Mouse (Mus musculus): ENCODE data around the gene Dgka. TPM values are rescaled to one million over a fixed set of nuclear protein-coding genes. Genes with fewer than 3 reads are reported as not detected.
A peak's percentile ranks its signal among the peaks of the same experiment; 100 is the strongest.

Dgka gene
- polyA plus RNA-seq (2014; fragmentation: Nextera tagmentation; extraction: Ambion mirVana), result 3.8 and 4.5 TPM in 2 replicates

GRCm38 (mm10) chr10:128744680-128745601 lies at the start of gene Dgka:
TSS of gene Dgka (minus strand) at chr10:128744855.
- DNase-seq (ENCODE audit: low spot score), result peak; percentile 42
- Histone ChIP-seq H3K4me1 (ENCODE audit: control insufficient read depth, insufficient read depth, low read length) (peaks cover 20% of the 10 kb centered on the region), H3K36me3 (ENCODE audit: control insufficient read depth, insufficient read depth, low read length) (no peaks in the 10 kb centered on the region), H3K4me2 (ENCODE audit: low read length) (peak within 1 kb of the TSS; percentile 93), H3K4me3 (ENCODE audit: low read depth, low read length) (peak within 1 kb of the TSS; percentile 52), H3K9me3 (replicated peaks; ENCODE audit: control insufficient read depth, low read length) (no peaks in the 10 kb centered on the region), H3K27me3 (replicated peaks; ENCODE audit: control insufficient read depth, insufficient read depth, low read length) (peaks cover 29% of the 10 kb centered on the region), H3K27ac (ENCODE audit: low read depth, low read length) (no peak within 1 kb of the TSS), H3K9ac (ENCODE audit: low read length) (peak within 1 kb of the TSS; percentile 70)
- ATAC-seq, result no peak
- WGBS, result 23% methylated on average over 18 of the region's 18 CpGs

GRCm38 (mm10) chr10:128794391-128794790 lies 49.7 kb upstream of the Dgka start:
- ATAC-seq, result no peak
- no peak overlapping the region for H3K9ac ChIP-seq (ENCODE audit: low read length)
- no peak for DNase-seq (ENCODE audit: low spot score)
- WGBS, result 95% methylated on average over 5 of the region's 5 CpGs
- no peak overlapping the region for H3K27ac ChIP-seq (ENCODE audit: low read depth, low read length)
- no peaks in the 10 kb centered on the region for H3K4me1 ChIP-seq (ENCODE audit: control insufficient read depth, insufficient read depth, low read length)
- H3K9me3 ChIP-seq (replicated peaks; ENCODE audit: control insufficient read depth, low read length), result no peaks in the 10 kb centered on the region
- no peaks in the 10 kb centered on the region for H3K36me3 ChIP-seq (ENCODE audit: control insufficient read depth, insufficient read depth, low read length)
- no peak overlapping the region for H3K4me3 ChIP-seq (ENCODE audit: low read depth, low read length)
- no peaks in the 10 kb centered on the region for H3K27me3 ChIP-seq (replicated peaks; ENCODE audit: control insufficient read depth, insufficient read depth, low read length)
- no peak overlapping the region for H3K4me2 ChIP-seq (ENCODE audit: low read length)

GRCm38 (mm10) chr10:128793258-128793657 lies 48.6 kb upstream of the Dgka start:
- DNase-seq (ENCODE audit: low spot score) (no peak), ATAC-seq (no peak)
- 92% methylated on average over 1 of the region's 1 CpGs for WGBS
- Histone ChIP-seq H3K9ac (ENCODE audit: low read length) (no peak overlapping the region), H3K27me3 (replicated peaks; ENCODE audit: control insufficient read depth, insufficient read depth, low read length) (no peaks in the 10 kb centered on the region), H3K36me3 (ENCODE audit: control insufficient read depth, insufficient read depth, low read length) (no peaks in the 10 kb centered on the region), H3K4me3 (ENCODE audit: low read depth, low read length) (no peak overlapping the region), H3K27ac (ENCODE audit: low read depth, low read length) (no peak overlapping the region), H3K4me1 (ENCODE audit: control insufficient read depth, insufficient read depth, low read length) (no peaks in the 10 kb centered on the region), H3K4me2 (ENCODE audit: low read length) (no peak overlapping the region), H3K9me3 (replicated peaks; ENCODE audit: control insufficient read depth, low read length) (no peaks in the 10 kb centered on the region)

GRCm38 (mm10) chr10:128792041-128792440 lies 47.4 kb upstream of the Dgka start:
- Histone ChIP-seq H3K4me3 (ENCODE audit: low read depth, low read length) (no peak overlapping the region), H3K9ac (ENCODE audit: low read length) (no peak overlapping the region), H3K4me1 (ENCODE audit: control insufficient read depth, insufficient read depth, low read length) (no peaks in the 10 kb centered on the region), H3K36me3 (ENCODE audit: control insufficient read depth, insufficient read depth, low read length) (no peaks in the 10 kb centered on the region), H3K4me2 (ENCODE audit: low read length) (no peak overlapping the region), H3K9me3 (replicated peaks; ENCODE audit: control insufficient read depth, low read length) (no peaks in the 10 kb centered on the region), H3K27me3 (replicated peaks; ENCODE audit: control insufficient read depth, insufficient read depth, low read length) (no peaks in the 10 kb centered on the region), H3K27ac (ENCODE audit: low read depth, low read length) (no peak overlapping the region)
- no peak for DNase-seq (ENCODE audit: low spot score)
- ATAC-seq, result no peak

GRCm38 (mm10) chr10:128790398-128791124 lies 45.9 kb upstream of the Dgka start, which contains the start of gene Mmp19:
TSS of gene Mmp19 (plus strand) at chr10:128790910.
- Histone ChIP-seq H3K4me3 (ENCODE audit: low read depth, low read length) (no peak within 1 kb of the TSS), H3K27ac (ENCODE audit: low read depth, low read length) (no peak within 1 kb of the TSS), H3K27me3 (replicated peaks; ENCODE audit: control insufficient read depth, insufficient read depth, low read length) (no peaks in the 10 kb centered on the region), H3K9ac (ENCODE audit: low read length) (no peak within 1 kb of the TSS), H3K4me2 (ENCODE audit: low read length) (no peak within 1 kb of the TSS), H3K9me3 (replicated peaks; ENCODE audit: control insufficient read depth, low read length) (no peaks in the 10 kb centered on the region), H3K36me3 (ENCODE audit: control insufficient read depth, insufficient read depth, low read length) (no peaks in the 10 kb centered on the region), H3K4me1 (ENCODE audit: control insufficient read depth, insufficient read depth, low read length) (no peaks in the 10 kb centered on the region)
- no peak for DNase-seq (ENCODE audit: low spot score)
- no peak for ATAC-seq
- WGBS, result 67% methylated on average over 7 of the region's 7 CpGs

- no peak overlapping the region for H3K4me2 ChIP-seq (ENCODE audit: low read length)
- 100% methylated on average over 1 of the region's 1 CpGs for WGBS
Measured at GRCm38 (mm10) chr10:128780200-128780599, 35.5 kb upstream of the Dgka start.

GRCm38 (mm10) chr10:128779011-128779795 lies 34.5 kb upstream of the Dgka start:
- Histone ChIP-seq H3K27ac (ENCODE audit: low read depth, low read length) (no peak overlapping the region), H3K4me1 (ENCODE audit: control insufficient read depth, insufficient read depth, low read length) (no peaks in the 10 kb centered on the region), H3K27me3 (replicated peaks; ENCODE audit: control insufficient read depth, insufficient read depth, low read length) (no peaks in the 10 kb centered on the region), H3K4me2 (ENCODE audit: low read length) (no peak overlapping the region), H3K36me3 (ENCODE audit: control insufficient read depth, insufficient read depth, low read length) (no peaks in the 10 kb centered on the region), H3K4me3 (ENCODE audit: low read depth, low read length) (no peak overlapping the region), H3K9me3 (replicated peaks; ENCODE audit: control insufficient read depth, low read length) (no peaks in the 10 kb centered on the region), H3K9ac (ENCODE audit: low read length) (no peak overlapping the region)
- no peak for ATAC-seq
- no peak for DNase-seq (ENCODE audit: low spot score)
- WGBS, result 46% methylated on average over 8 of the region's 8 CpGs

More at GRCm38 (mm10) chr10:128780200-128780599, 35.5 kb upstream of the Dgka start:
- ATAC-seq (no peak), DNase-seq (ENCODE audit: low spot score) (no peak)
- Histone ChIP-seq H3K36me3 (ENCODE audit: control insufficient read depth, insufficient read depth, low read length) (no peaks in the 10 kb centered on the region), H3K27ac (ENCODE audit: low read depth, low read length) (no peak overlapping the region), H3K4me1 (ENCODE audit: control insufficient read depth, insufficient read depth, low read length) (no peaks in the 10 kb centered on the region), H3K4me3 (ENCODE audit: low read depth, low read length) (no peak overlapping the region), H3K9me3 (replicated peaks; ENCODE audit: control insufficient read depth, low read length) (no peaks in the 10 kb centered on the region), H3K27me3 (replicated peaks; ENCODE audit: control insufficient read depth, insufficient read depth, low read length) (no peaks in the 10 kb centered on the region), H3K9ac (ENCODE audit: low read length) (no peak overlapping the region)

- H3K36me3 ChIP-seq (ENCODE audit: control insufficient read depth, insufficient read depth, low read length), result no peaks in the 10 kb centered on the region
- DNase-seq (ENCODE audit: low spot score) (no peak), ATAC-seq (no peak)
- no peaks in the 10 kb centered on the region for H3K4me1 ChIP-seq (ENCODE audit: control insufficient read depth, insufficient read depth, low read length)
- H3K4me3 ChIP-seq (ENCODE audit: low read depth, low read length), result no peak overlapping the region
- WGBS, result 92% methylated on average over 2 of the region's 2 CpGs
- H3K4me2 ChIP-seq (ENCODE audit: low read length), result no peak overlapping the region
- no peak overlapping the region for H3K27ac ChIP-seq (ENCODE audit: low read depth, low read length)
- H3K9me3 ChIP-seq (replicated peaks; ENCODE audit: control insufficient read depth, low read length), result no peaks in the 10 kb centered on the region
- no peak overlapping the region for H3K9ac ChIP-seq (ENCODE audit: low read length)
- H3K27me3 ChIP-seq (replicated peaks; ENCODE audit: control insufficient read depth, insufficient read depth, low read length), result no peaks in the 10 kb centered on the region
Measured at GRCm38 (mm10) chr10:128778441-128778840, 33.8 kb upstream of the Dgka start.
